In the genomic region with DNA sequence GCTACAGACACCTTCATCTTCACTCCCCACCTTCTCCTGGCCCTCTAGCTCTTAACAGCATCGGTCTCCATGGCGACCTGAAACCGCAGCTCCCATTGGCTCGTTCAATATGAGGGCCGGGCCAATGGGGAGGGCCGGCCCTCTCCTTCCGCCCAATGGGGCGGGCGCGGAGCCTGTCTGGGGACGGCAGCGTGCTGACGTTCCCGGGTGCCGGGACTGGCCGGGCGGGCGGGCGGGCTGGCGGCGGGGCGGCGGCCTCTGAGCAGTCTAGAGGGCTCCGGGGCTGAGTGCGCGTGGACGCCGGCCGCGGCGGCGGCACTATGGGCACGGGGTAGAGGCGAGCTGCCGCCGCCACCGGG, we compare ENCODE assay signal across 8 mouse cellular contexts. TPM values are rescaled to one million over a fixed set of nuclear protein-coding genes. Genes with fewer than 3 reads are reported as not detected.
DNase-seq lines count a peak whose midpoint lies in the region; ATAC-seq and TF ChIP-seq lines count a peak whose summit lies in the region.

A gene (minus strand): TSS at position 79 of the 359 bp plus-strand sequence.
A gene (plus strand): TSS at position 246 of the 359 bp plus-strand sequence.

- H3K27ac ChIP-seq in hindbrain, embryonic 11.5 days (ENCODE audit: low read depth, low read length) = peak within 1 kb of the TSS; percentile 78
- peak within 1 kb of the TSS; percentile 97 for H3K27ac ChIP-seq in lung, embryonic 16.5 days (ENCODE audit: low read length)
- H3K27ac ChIP-seq in thymus, adult 2 months (ENCODE audit: control insufficient read depth, insufficient read depth, low read length) = no peak within 1 kb of the TSS

- no peaks in the 10 kb centered on the region for H3K27me3 ChIP-seq in hindbrain, embryonic 11.5 days (ENCODE audit: control insufficient read depth, insufficient read depth, low read length)
- H3K27me3 ChIP-seq in lung, embryonic 16.5 days (ENCODE audit: control insufficient read depth, insufficient read depth, low read depth, low read length) = no peaks in the 10 kb centered on the region
- no peaks in the 10 kb centered on the region for H3K27me3 ChIP-seq in thymus, adult 2 months (ENCODE audit: control insufficient read depth, insufficient read depth, low read length)

- H3K4me3 ChIP-seq in hindbrain, embryonic 11.5 days (ENCODE audit: low read depth, low read length) = peak within 1 kb of the TSS; percentile 93
- peak within 1 kb of the TSS; percentile 98 for H3K4me3 ChIP-seq in lung, embryonic 16.5 days (ENCODE audit: low read length)
- peak within 1 kb of the TSS; percentile 94 for H3K4me3 ChIP-seq in thymus, adult 2 months (ENCODE audit: control insufficient read depth, insufficient read depth, low read length)

- no peak for TF ChIP-seq CTCF in thymus, adult 2 months (IDR thresholded peaks at IDR 0.05; ENCODE audit: borderline replicate concordance, control insufficient read depth, extremely low read depth, insufficient read depth, low read length, poor library complexity)

- ATAC-seq in hindbrain, embryonic 11.5 days (ENCODE audit: low FRiP score) = peak; percentile 98
- peak; percentile 98 for ATAC-seq in lung, embryonic 16.5 days (ENCODE audit: low read depth)

- no peaks in the 10 kb centered on the region; the same call in 1 of the 2 replicates for H3K4me1 ChIP-seq in hindbrain, embryonic 11.5 days (replicated peaks; ENCODE audit: control insufficient read depth, insufficient read depth, low read length)
- peaks cover 9% of the 10 kb centered on the region; the same call in 1 of the 2 replicates for H3K4me1 ChIP-seq in lung, embryonic 16.5 days (replicated peaks; ENCODE audit: control insufficient read depth, insufficient read depth, low read length)
- peaks cover 10% of the 10 kb centered on the region; the same call in 1 of the 2 replicates for H3K4me1 ChIP-seq in thymus, adult 2 months (replicated peaks; ENCODE audit: control insufficient read depth, insufficient read depth, low read length)

- H3K9ac ChIP-seq in hindbrain, embryonic 11.5 days (ENCODE audit: low read depth, low read length) = peak within 1 kb of the TSS; percentile 87
- H3K9ac ChIP-seq in lung, embryonic 16.5 days (ENCODE audit: low read length) = peak within 1 kb of the TSS; percentile 93

- no peaks in the 10 kb centered on the region for H3K36me3 ChIP-seq in hindbrain, embryonic 11.5 days (ENCODE audit: control insufficient read depth, insufficient read depth, low read length)
- H3K36me3 ChIP-seq in lung, embryonic 16.5 days (ENCODE audit: control insufficient read depth, insufficient read depth, low read length) = no peaks in the 10 kb centered on the region
- H3K36me3 ChIP-seq in thymus, adult 2 months (ENCODE audit: control insufficient read depth, insufficient read depth, low read length) = no peaks in the 10 kb centered on the region

- WGBS in hindbrain, embryonic 11.5 days = under 1% methylated on average over 36 of the region's 37 CpGs
- 0% methylated on average over 7 of the region's 37 CpGs for WGBS in lung, embryonic 16.5 days
- 1% methylated on average over 36 of the region's 37 CpGs for WGBS in thymus, adult 2 months

- peak within 1 kb of the TSS; percentile 89 for H3K4me2 ChIP-seq in hindbrain, embryonic 11.5 days (replicated peaks; ENCODE audit: low read depth, low read length)
- peak within 1 kb of the TSS; percentile 73 for H3K4me2 ChIP-seq in lung, embryonic 16.5 days (ENCODE audit: low read depth, low read length)

- no peaks in the 10 kb centered on the region for H3K9me3 ChIP-seq in hindbrain, embryonic 11.5 days (ENCODE audit: control insufficient read depth, low read length)
- H3K9me3 ChIP-seq in lung, embryonic 16.5 days (ENCODE audit: control insufficient read depth, low read length) = no peaks in the 10 kb centered on the region

- peak; percentile 97 for DNase-seq in NIH3T3 (ENCODE audit: low read depth)
- DNase-seq in cerebellum, adult 9-10 months = peak; percentile 93
- peak; percentile 90 to 92 for DNase-seq in frontal cortex, postnatal 10 days (ENCODE audit: low spot score in 2 of 2)
- DNase-seq in hindbrain, embryonic 11.5 days (ENCODE audit: low spot score) = peak; percentile 96
- peak; percentile 97 for DNase-seq in layer of hippocampus, adult 9-11 months
- DNase-seq in ovary, adult 18-20 months (ENCODE audit: low spot score) = peak; percentile 93
- peak; percentile 92 for DNase-seq in thymus, adult 2 months

- TF ChIP-seq POLR2A in thymus, adult 2 months (IDR thresholded peaks at IDR 0.05; ENCODE audit: control insufficient read depth, extremely low read depth, insufficient read depth, low read length, poor library complexity) = no peak

RNA-seq across cellular contexts. Expression of the first gene that starts in this region (rescaled TPM):
- 0.60 and 0.98 TPM in 2 replicates for polyA plus RNA-seq in hindbrain, embryonic 11.5 days (2014; fragmentation: Nextera tagmentation; extraction: Ambion mirVana)
- polyA plus RNA-seq in lung, embryonic 16.5 days (2015; fragmentation: Nextera tagmentation; extraction: Ambion mirVana) = 2.0 and 2.1 TPM in 2 replicates
- polyA plus RNA-seq in thymus, adult 2 months (2012; rRNA removed) = 0.34 and 0.36 TPM in 2 replicates

RNA-seq across cellular contexts. Expression of the second gene that starts in this region (rescaled TPM):
- polyA plus RNA-seq in hindbrain, embryonic 11.5 days (2014; fragmentation: Nextera tagmentation; extraction: Ambion mirVana) = 16.3 and 21.3 TPM in 2 replicates
- 28.2 and 29.2 TPM in 2 replicates for polyA plus RNA-seq in lung, embryonic 16.5 days (2015; fragmentation: Nextera tagmentation; extraction: Ambion mirVana)
- 40.1 and 40.8 TPM in 2 replicates for polyA plus RNA-seq in thymus, adult 2 months (2012; rRNA removed)
